Mouse (Mus musculus) megakaryocyte, adult 5-6 weeks (primary cell): ENCODE data around the gene Trim25. TPM values are rescaled to one million over a fixed set of nuclear protein-coding genes. Genes with fewer than 3 reads are reported as not detected.
"Not testable (repeated sequence)": the region's sequence is repeated elsewhere in the genome, so short reads cannot be mapped to it uniquely, and the experiment has no call there.

Source experiments
- ATAC-seq: 2 replicates; pipeline ENCODE4 v1.8.0; 2016; ENCODE audit warnings: mild to moderate bottlenecking, inconsistent platforms; ENCODE audit not compliant: poor library complexity, severe bottlenecking
- total RNA-seq, 2 experiments: library from RNA; stranded (forward) in 1 of 2; stranded (reverse) in 1 of 2; fragments of 153-499, 151-499 nt in 1 of 2; fragments of 221-1000, 200-1000 nt in 1 of 2; gene quantifications; 2 replicates each; pipeline versions ENCODE4 v1.2.3 to v1.2.4; 2015 to 2017

Gene Trim25
- total RNA-seq, 2 experiments from 2014 or later = 24.5 to 33.7 TPM

GRCm38 (mm10) chr11:88993625-88994024, 5.6 kb upstream of the Trim25 start:
- ATAC-seq = peak; percentile 94

- no peak for ATAC-seq
Measured at GRCm38 (mm10) chr11:88994492-88994891, 4.7 kb upstream of the Trim25 start.

GRCm38 (mm10) chr11:88995616-88996015, 3.6 kb upstream of the Trim25 start:
- no peak for ATAC-seq

GRCm38 (mm10) chr11:88996427-88996826, 2.7 kb upstream of the Trim25 start:
- no peak for ATAC-seq

DNA sequence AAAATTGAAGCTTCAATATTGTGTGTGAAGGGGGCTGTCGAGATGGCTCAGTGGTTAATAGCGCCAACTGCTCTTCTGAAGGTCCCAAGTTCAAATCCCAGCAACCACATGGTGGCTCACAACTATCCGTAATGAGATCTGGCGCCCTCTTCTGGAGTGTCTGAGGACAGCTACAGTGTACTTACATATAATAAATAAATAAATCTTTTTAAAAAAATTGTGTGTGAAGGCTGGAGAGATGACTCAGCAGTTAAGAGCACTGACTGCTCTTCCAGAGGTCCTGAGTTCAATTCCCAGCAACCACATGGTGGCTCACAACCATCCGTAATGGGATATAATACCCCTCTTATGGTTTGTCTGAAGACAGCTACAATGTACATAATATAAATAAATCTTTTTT, 1.8 kb upstream of the Trim25 start:
- not testable (repeated sequence) for ATAC-seq

DNA sequence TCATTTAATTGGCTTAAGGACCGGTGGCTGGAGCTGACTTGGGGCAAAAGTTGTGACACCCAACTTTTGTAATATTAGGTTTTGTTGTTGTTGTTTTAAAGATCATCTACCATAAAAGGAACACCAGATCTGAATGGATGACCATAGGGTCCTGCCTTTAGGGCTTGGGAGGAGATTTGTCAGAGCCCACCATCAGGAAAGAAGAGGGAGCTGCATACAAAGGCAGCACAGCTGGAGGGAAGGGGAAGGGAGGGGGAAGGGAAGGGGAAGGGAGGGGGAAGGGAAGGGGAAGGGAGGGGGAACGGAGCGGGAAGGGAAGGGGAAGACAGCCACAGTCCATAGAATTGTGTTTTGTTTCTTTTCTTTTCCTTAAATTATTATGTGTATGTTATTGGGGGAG, 770 bp upstream of the Trim25 start:
- ATAC-seq = no peak

- no peak for ATAC-seq
Measured at GRCm38 (mm10) chr11:88999723-89000526, 749 bp downstream of the Trim25 start.

- ATAC-seq = no peak
Measured at GRCm38 (mm10) chr11:89000527-89000819, 1.3 kb downstream of the Trim25 start.

DNA sequence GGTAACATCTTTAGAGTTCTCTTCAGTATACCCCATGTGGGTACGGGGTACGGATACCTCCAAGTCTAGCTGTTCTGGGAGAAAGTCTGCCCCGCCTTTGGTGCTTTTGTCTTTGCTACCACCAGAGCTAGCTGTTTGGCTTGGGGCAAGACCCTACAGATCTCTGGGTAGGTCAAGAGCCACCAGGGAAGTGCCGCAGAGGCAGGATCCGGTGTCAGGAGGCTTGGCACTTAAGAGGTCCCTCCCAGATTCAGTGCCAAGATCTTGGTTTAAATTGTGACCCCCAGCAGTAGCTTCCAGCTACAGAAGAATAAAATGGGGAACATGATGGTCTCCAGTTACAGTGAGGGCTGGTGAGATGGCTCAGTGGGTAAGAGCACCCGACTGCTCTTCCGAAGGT, 2.4 kb downstream of the Trim25 start:
- no peak for ATAC-seq

- no peak for ATAC-seq
Measured at GRCm38 (mm10) chr11:89002068-89002467, 2.9 kb downstream of the Trim25 start.

DNA sequence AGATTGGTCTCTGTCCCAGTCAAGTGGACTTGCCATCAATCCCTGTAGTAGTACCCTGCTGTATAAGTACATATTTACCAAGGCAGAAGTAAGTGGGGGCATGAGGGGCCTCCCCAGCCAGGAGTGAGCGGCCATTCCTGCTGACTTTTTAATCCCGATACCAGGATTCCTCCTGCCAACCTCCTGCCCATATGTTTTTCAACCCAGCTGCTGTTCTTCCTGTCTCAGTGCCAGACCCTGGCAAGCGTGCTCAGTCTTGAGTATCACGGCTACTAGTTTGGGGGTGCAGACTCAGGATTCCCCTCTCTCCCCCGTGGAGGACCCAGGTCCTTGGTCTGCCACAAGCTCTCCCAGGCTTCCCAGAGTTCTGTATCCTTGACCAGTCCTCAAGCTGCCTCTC, 3.4 kb downstream of the Trim25 start:
- ATAC-seq = no peak

DNA sequence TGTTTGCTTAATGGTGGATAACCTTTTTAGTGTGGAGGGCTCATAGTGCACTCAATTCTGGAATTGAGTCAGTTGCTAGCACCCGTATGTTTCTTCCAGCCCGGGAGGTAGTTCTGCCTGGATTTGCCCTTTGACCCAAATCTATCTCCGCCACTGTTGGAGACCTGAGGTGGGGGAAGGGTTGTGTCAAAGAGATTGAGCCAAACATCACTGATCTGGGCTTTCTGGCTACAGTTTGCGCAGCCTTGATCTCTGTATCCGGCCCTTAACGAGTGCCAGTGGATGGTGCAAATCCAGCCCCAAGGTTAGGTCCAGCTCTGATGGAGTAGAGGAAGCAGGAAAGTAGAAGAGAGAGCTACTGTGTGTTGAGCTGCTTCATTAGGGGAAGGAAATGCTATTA, 3.9 kb downstream of the Trim25 start:
- ATAC-seq = no peak

- ATAC-seq = no peak
Measured at GRCm38 (mm10) chr11:89003726-89004125, 4.5 kb downstream of the Trim25 start.

DNA sequence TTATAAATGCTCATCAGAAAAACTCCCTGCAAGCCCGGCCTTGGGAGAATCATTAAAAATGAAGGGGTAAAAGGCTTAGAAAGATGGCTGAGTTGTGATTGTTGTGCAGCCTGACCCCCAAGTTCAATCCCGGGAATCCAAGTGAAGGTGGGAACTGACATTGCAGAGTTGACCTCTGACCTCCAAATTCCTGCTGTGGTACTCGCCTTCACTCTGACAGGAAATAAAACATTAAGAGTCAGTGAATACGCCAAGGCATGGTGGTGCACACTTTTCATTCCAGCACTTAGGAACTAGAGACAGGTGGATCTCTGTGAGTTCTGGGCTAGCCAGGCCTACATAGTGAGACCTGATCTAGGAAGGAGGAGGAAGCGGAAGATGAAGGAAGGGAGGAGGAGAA, 6.3 kb downstream of the Trim25 start:
- ATAC-seq = no peak

DNA sequence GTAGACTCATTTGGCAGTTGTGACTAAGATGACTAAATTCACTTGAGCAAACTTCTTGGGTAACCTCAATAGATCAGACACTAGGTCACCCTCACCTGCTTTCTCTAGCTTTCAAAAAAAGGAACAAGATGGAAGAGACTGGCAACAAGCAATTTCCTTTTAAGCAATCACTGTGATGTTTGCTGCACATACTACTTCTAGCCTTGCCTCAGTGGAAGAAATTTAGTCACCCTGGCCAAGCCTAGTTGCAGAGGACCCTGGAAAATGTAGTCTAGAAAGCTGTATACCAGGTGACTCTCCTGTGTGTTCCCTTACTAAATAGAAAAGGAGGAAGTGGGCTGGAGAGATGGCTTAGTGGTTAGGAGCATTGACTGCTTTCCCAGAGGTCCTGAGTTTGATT, 7.2 kb downstream of the Trim25 start:
- peak; percentile 93 for ATAC-seq

DNA sequence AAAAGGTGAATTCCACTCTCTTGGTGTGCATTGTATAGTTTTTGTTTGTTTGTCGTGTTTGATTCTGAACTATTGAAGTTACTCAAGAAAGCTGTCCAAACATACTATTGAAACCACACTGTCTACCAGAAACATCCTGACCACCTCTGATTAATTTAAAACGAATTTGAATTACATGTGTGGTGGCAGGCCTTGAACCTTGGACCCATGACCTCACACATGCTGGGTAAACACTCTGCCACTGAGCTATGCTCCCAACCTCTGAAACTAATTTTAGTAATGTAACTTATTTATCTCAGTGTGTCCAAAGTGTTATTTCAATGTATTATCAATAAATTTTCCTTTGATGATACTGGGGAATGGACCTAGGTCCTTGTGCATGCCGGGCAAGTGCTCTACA, 8.4 kb downstream of the Trim25 start:
- ATAC-seq = no peak

DNA sequence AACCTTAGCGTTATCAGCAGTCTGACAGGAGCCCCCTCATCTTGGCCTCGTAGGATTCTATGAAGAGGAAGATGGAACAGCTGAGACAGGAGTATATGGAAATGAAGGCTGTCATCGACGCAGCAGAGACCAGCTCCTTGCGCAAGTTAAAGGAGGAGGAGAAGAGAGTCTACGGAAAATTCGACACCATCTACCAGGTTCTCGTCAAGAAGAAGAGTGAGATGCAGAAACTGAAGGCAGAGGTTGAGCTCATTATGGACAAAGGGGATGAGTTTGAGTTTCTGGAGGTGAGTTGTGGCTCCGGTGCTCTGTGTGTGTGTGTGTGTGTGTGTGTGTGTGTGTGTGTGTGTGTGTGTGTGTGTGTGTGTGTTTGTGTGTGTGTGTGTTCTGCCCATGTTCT, 9.9 kb downstream of the Trim25 start:
- no peak for ATAC-seq

- ATAC-seq = no peak
Measured at GRCm38 (mm10) chr11:89009496-89009895, 10.3 kb downstream of the Trim25 start.

DNA sequence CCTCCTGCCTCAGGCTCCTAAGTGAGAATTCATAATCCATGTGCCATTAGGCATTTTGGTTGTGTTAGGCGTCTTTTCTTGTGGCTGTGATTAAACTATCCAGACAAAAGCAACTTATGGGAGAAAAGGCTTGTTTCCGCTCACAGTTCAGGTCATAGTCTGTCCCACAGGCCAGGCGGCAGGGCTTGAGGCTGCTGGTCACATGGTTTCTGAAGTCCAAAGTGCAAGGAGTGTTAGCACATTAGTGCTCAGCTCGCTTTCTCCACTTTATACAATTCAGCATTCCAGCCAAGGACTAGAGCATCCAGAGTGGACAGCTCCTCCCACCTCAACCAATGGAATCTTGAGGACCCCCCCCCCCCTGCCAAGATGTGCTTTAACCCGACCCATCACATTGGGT, 13.1 kb downstream of the Trim25 start:
- no peak for ATAC-seq

- ATAC-seq = no peak
Measured at GRCm38 (mm10) chr11:89017514-89018182, 18.5 kb downstream of the Trim25 start.

DNA sequence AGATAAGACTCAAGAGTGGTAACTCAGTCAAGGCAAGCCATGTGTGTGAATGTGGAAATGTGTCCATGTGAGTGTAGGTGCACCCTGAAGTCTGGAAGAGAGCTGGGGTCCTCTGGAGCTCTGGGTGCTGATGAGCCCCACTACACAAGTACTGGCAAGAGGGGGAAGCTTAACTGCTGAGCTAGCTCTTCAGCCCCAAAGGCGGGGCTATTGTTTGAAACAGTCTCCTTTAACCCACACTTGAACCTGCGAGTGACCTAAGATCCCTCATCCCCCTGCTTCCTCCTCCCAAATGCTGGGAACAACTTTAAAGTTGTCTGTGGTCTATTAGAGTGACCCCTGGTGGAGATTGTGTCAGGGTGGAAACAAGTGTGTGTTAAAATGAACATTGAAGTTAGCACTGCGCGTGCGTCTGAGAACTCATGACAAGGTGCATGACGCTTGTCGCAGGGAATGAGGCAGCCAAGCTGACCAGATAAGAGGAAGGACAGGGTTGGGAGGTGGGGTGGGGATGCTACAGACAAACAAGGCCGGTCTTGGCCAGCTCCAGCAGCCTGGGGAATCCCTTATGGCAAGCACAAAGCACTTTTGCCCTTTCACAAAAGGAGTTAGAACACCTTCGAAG, 21.6 kb downstream of the Trim25 start:
- ATAC-seq = no peak

DNA sequence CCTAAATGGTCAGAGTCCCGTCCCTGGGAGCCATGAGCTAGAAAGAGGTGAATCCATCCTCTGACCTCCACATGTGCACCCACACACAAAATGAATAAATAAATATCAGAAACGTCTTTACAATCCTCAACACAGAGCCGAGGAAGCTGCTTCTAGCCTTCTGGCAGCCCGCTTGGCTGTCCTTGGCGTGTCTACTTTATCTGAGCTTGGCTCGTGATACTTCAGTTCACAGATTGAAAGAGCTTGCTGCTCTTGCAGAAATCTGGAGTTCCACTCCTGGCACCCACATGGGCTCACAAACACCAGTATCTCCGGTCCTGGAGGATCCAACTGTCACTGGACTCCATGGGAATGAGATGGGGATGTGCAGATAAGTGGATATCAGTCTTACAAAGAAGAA, 22.5 kb downstream of the Trim25 start:
- no peak for ATAC-seq
